Mouse (Mus musculus) heart, embryonic 12.5 days (tissue): Measurements from ENCODE around the gene Grin3b. TPM values are rescaled to one million over a fixed set of nuclear protein-coding genes. Genes with fewer than 3 reads are reported as not detected.

Source experiments
- ATAC-seq: fragments of 200-750 bp; cut with Nextera tagmentation; 2 replicates; pipeline ENCODE4 v1.8.0; 2017; ENCODE audit warnings: moderate TSS enrichment, moderate library complexity; ENCODE audit not compliant: insufficient number of reproducible peaks, low FRiP score
- H3K27ac ChIP-seq: fragments of 300-500 bp; sonication (generic); 2 replicates; pipeline ENCODE4 v1.5.1; 2016; ENCODE audit warnings: mild to moderate bottlenecking, moderate library complexity; ENCODE audit not compliant: poor library complexity, severe bottlenecking
- H3K27me3 ChIP-seq: fragments of 300-500 bp; sonication (generic); replicated peaks from 2 replicates; pipeline ENCODE4 v1.6.1; 2016; ENCODE audit warnings: mild to moderate bottlenecking, moderate library complexity
- H3K36me3 ChIP-seq: fragments of 300-500 bp; sonication (generic); 2 replicates; pipeline ENCODE4 v1.6.1; 2016; ENCODE audit warnings: mild to moderate bottlenecking, moderate library complexity
- H3K4me1 ChIP-seq: fragments of 300-500 bp; sonication (generic); replicated peaks from 2 replicates; pipeline ENCODE4 v1.6.1; 2016; ENCODE audit warnings: mild to moderate bottlenecking
- H3K4me2 ChIP-seq: fragments of 300-500 bp; sonication (generic); 2 replicates; pipeline ENCODE4 v1.6.1; 2016; ENCODE audit warnings: mild to moderate bottlenecking, moderate library complexity
- H3K4me3 ChIP-seq: fragments of 300-500 bp; sonication (generic); 2 replicates; pipeline ENCODE4 v1.5.1; 2016; ENCODE audit warnings: mild to moderate bottlenecking
- H3K9ac ChIP-seq: fragments of 300-500 bp; sonication (generic); 2 replicates; pipeline ENCODE4 v1.6.1; 2016; ENCODE audit warnings: mild to moderate bottlenecking, moderate library complexity
- H3K9me3 ChIP-seq: fragments of 300-500 bp; sonication (generic); replicated peaks from 2 replicates; pipeline ENCODE4 v1.6.1; 2016; ENCODE audit warnings: mild to moderate bottlenecking, moderate library complexity
- WGBS: fragments of 180-500 bp; shearing (Covaris S2); methylation state at CpG from one replicate; pipeline ENCODE4 v1.1.7; 2016; 5-methylcytosine and 5-hydroxymethylcytosine counted together
- polyA plus RNA-seq: library from polyadenylated mRNA; unstranded; fragments of >200 nt; fragmentation: Nextera tagmentation; extraction: Ambion mirVana; gene quantifications from 2 replicates; pipeline ENCODE4 v1.2.1, GENCODE M21; 2016

The Grin3b gene
- polyA plus RNA-seq, 1 experiment from 2014 or later, result 0.29 TPM

DNA sequence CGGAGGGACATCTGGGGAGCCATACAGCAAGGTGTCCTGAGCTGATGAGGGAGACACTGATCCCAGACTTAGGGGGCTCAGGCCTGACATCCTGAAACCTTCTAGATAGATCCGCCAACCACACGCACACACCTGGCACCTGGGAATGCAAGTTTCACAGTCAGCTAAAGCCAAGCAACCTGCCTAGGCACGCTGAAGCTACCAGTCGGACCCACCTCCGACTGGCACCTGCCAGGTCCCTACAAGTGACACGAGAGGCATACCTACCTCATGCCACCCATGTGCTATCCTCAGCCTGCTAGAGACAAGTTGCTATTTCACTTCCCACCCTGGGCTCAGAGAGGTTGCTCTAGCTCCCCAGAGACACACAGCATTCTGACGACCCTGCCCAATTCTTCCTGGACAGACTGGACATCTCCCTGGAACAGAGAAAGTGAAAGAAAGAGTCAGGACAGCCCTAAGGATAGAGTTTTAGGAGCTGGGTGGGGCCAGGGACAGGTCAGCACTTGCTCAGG lies 18.8 kb downstream of the Grin3b start:
- Histone ChIP-seq H3K36me3 (peaks cover 37% of the 10 kb centered on the region), H3K4me1 (peaks cover 48% of the 10 kb centered on the region), H3K4me3 (peak overlapping the region; percentile 82), H3K4me2 (peak overlapping the region; percentile 90), H3K9ac (peak overlapping the region; percentile 89), H3K27me3 (no peaks in the 10 kb centered on the region), H3K27ac (peak overlapping the region; percentile 94), H3K9me3 (peaks cover 12% of the 10 kb centered on the region; the same call in 1 of the 2 replicates)
- WGBS, result 27% methylated on average over 8 of the region's 8 CpGs
- ATAC-seq, result no peak

DNA sequence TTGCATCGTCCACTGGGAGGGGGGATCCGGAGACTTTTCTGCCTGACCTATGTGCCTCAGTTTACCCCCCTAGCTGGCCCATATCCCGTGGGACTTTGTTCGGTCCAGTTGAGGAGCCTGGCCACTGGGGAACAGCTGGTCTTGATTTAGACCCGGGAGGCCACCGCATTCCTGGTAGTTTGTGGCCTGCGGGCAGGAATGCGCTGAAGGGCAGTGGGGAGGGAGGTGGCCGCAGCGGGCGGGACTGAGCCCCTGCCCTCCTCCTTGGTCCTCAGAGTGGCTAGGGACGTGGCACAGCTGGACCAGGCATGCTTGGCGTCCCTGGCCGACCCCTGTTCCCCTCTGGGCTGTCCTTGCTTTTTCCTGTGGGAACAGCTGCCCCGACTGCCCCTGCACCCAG lies 19.4 kb downstream of the Grin3b start:
- H3K4me2 ChIP-seq, result peak overlapping the region; percentile 90
- peak overlapping the region; percentile 94 for H3K27ac ChIP-seq
- peaks cover 49% of the 10 kb centered on the region for H3K4me1 ChIP-seq
- H3K36me3 ChIP-seq, result peaks cover 43% of the 10 kb centered on the region
- peak overlapping the region; percentile 82 for H3K4me3 ChIP-seq
- WGBS, result 12% methylated on average over 15 of the region's 15 CpGs
- H3K27me3 ChIP-seq, result no peaks in the 10 kb centered on the region
- ATAC-seq, result no peak
- H3K9me3 ChIP-seq, result peaks cover 12% of the 10 kb centered on the region; the same call in 1 of the 2 replicates
- peak overlapping the region; percentile 89 for H3K9ac ChIP-seq

DNA sequence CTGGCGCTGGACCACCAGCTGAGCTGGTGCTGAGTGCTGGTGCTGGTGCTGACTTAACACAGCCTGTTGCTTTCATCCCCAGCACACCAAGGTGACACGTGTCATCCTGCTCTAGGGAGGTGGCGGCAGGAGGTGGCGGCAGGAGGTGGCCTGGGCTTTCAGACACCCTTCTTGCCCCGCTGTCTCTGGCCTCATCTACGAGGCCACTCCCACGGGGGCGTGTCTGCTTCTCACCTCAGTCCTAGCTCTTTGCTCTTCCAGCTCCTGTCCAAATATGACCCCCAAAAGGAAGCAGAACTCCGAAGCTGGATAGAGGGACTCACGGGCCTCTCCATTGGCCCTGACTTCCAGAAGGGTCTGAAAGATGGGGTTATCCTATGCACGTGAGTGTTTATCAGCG lies 20.6 kb downstream of the Grin3b start:
- Histone ChIP-seq H3K9me3 (peaks cover 12% of the 10 kb centered on the region; the same call in 1 of the 2 replicates), H3K4me2 (peak overlapping the region; percentile 37), H3K27me3 (no peaks in the 10 kb centered on the region), H3K27ac (no peak overlapping the region), H3K4me1 (peaks cover 43% of the 10 kb centered on the region), H3K4me3 (no peak overlapping the region), H3K36me3 (peaks cover 49% of the 10 kb centered on the region), H3K9ac (no peak overlapping the region)
- no peak for ATAC-seq
- WGBS, result 72% methylated on average over 12 of the region's 12 CpGs

DNA sequence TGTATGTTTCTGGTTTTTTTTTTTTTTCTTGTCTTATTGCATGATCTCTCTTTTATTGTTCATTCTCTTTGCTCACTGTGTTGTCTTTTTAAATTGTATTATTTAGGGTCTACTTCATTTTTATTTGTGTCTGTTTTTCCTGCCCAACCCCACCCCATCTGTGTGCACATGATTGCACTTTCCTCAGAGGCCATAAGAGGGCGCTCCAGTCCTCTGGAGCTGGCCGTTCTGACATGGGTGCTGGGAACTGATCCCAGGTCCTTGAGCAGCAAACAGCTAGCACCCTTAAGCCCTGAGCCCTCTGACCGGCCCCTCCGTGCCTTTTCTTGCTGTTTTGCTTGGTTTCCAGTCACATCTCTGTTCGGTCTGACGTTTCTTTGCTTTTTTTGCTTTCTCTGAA lies 21.0 kb downstream of the Grin3b start:
- peaks cover 12% of the 10 kb centered on the region; the same call in 1 of the 2 replicates for H3K9me3 ChIP-seq
- no peak for ATAC-seq
- no peaks in the 10 kb centered on the region for H3K27me3 ChIP-seq
- H3K4me1 ChIP-seq, result peaks cover 39% of the 10 kb centered on the region
- no peak overlapping the region for H3K27ac ChIP-seq
- no peak overlapping the region for H3K4me3 ChIP-seq
- H3K4me2 ChIP-seq, result no peak overlapping the region
- 88% methylated on average over 6 of the region's 6 CpGs for WGBS
- peaks cover 49% of the 10 kb centered on the region for H3K36me3 ChIP-seq
- H3K9ac ChIP-seq, result no peak overlapping the region

GRCm38 (mm10) chr10:79994397-79995115 lies 24.0 kb downstream of the Grin3b start:
- H3K9me3 ChIP-seq, result peaks cover 12% of the 10 kb centered on the region; the same call in 1 of the 2 replicates
- no peak for ATAC-seq
- WGBS, result 86% methylated on average over 16 of the region's 16 CpGs
- peaks cover 34% of the 10 kb centered on the region for H3K4me1 ChIP-seq
- no peak overlapping the region for H3K4me3 ChIP-seq
- H3K36me3 ChIP-seq, result peaks cover 49% of the 10 kb centered on the region
- H3K27me3 ChIP-seq, result peaks cover 12% of the 10 kb centered on the region
- no peak overlapping the region for H3K9ac ChIP-seq
- H3K27ac ChIP-seq, result no peak overlapping the region
- H3K4me2 ChIP-seq, result no peak overlapping the region

- 74% methylated on average over 1 of the region's 1 CpGs for WGBS
- Histone ChIP-seq H3K4me3 (no peak overlapping the region), H3K27ac (no peak overlapping the region; the same call in 1 of the 2 replicates), H3K4me2 (no peak overlapping the region), H3K36me3 (peaks cover 48% of the 10 kb centered on the region), H3K4me1 (peaks cover 26% of the 10 kb centered on the region), H3K9me3 (peaks cover 12% of the 10 kb centered on the region; the same call in 1 of the 2 replicates), H3K27me3 (peaks cover 16% of the 10 kb centered on the region), H3K9ac (no peak overlapping the region)
- ATAC-seq, result no peak
Observed at GRCm38 (mm10) chr10:79995636-79996035, 25.1 kb downstream of the Grin3b start.

- Histone ChIP-seq H3K27me3 (peaks cover 22% of the 10 kb centered on the region), H3K4me1 (peaks cover 20% of the 10 kb centered on the region), H3K9me3 (peaks cover 8% of the 10 kb centered on the region; the same call in 1 of the 2 replicates), H3K4me3 (peak within 1 kb of the TSS; percentile 61), H3K4me2 (peak within 1 kb of the TSS; percentile 93), H3K27ac (peak within 1 kb of the TSS; percentile 61), H3K9ac (peak within 1 kb of the TSS; percentile 75), H3K36me3 (peaks cover 40% of the 10 kb centered on the region)
- WGBS, result under 1% methylated on average over 34 of the region's 34 CpGs
- peak; percentile 88 for ATAC-seq
Observed at GRCm38 (mm10) chr10:79996272-79997033, 25.9 kb downstream of the Grin3b start, which contains the start of gene Abca7. Abca7 (plus strand) TSS chr10:79996494.

DNA sequence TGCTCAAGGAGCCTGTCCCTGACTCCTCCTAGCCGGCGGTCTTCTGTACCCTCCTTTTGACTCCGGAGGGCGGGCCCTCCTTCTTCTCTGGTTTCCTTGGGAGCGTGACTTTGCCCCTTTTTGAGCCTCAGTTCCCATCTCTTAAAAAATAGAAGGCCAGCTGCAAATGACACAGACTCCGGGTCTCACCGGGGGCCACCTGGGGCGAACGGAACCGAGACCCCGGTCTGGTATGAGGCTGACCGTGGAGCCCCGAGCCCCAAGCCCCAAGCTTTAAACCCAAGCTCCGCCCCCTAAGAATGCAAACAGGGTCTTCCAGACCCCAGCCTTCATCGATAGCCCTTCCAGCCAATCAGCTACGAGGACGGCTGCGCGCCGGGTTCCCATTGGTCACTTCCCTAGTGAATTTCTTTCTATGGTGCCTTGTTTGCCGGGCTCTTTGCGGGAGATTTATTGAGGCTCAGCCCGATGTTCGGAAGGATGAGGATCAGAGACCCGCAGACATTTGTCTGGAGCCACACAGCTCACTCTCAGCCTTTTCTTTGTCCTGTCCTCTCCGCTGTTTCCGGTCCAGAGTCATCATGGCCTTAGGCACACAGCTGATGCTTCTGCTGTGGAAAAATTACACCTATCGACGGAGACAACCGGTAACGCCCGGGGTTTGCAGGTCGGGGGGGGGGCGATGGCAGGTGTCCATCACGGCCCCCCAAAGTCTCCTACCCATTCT lies 26.7 kb downstream of the Grin3b start:
- H3K9ac ChIP-seq, result peak overlapping the region; percentile 75
- H3K27ac ChIP-seq, result peak overlapping the region; percentile 61
- peaks cover 33% of the 10 kb centered on the region for H3K36me3 ChIP-seq
- peak overlapping the region; percentile 93 for H3K4me2 ChIP-seq
- under 1% methylated on average over 35 of the region's 35 CpGs for WGBS
- H3K4me1 ChIP-seq, result peaks cover 20% of the 10 kb centered on the region
- peaks cover 29% of the 10 kb centered on the region for H3K27me3 ChIP-seq
- H3K9me3 ChIP-seq, result 0 out of 2 replicates have a peak, but pooled peaks cover 5% of the 10 kb centered on the region
- ATAC-seq, result peak; percentile 68
- peak overlapping the region; percentile 61 for H3K4me3 ChIP-seq

DNA sequence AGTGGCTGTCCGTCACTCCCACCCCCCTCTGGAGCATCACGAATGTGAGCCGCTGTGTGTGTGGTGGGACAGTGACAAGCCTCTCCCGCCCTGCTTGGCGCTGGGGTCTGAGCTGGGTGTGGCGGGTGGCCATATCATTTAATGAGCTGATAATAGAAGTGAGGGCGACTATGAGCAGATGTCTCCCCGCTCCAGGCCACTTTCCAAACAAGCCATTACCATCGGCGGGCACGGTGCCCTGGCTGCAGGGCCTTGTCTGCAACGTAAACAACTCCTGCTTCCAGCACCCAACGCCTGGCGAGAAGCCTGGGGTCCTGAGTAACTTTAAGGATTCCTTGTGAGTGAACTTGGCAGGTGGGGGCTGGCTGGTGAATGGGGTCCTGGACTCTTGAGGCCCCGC lies 27.3 kb downstream of the Grin3b start:
- Histone ChIP-seq H3K36me3 (peaks cover 27% of the 10 kb centered on the region), H3K4me2 (peak overlapping the region; percentile 93), H3K4me3 (peak overlapping the region; percentile 61), H3K27ac (no peak overlapping the region), H3K27me3 (peaks cover 35% of the 10 kb centered on the region), H3K9ac (peak overlapping the region; percentile 2; the same call in 1 of the 2 replicates), H3K4me1 (peaks cover 27% of the 10 kb centered on the region), H3K9me3 (no peaks in the 10 kb centered on the region)
- WGBS, result 8% methylated on average over 15 of the region's 15 CpGs
- ATAC-seq, result no peak

- Histone ChIP-seq H3K4me2 (no peak overlapping the region), H3K9ac (no peak overlapping the region), H3K36me3 (peaks cover under 1% of the 10 kb centered on the region; the same call in 1 of the 2 replicates), H3K9me3 (no peaks in the 10 kb centered on the region), H3K27ac (no peak overlapping the region), H3K27me3 (peaks cover 43% of the 10 kb centered on the region), H3K4me3 (no peak overlapping the region), H3K4me1 (peaks cover 34% of the 10 kb centered on the region)
- ATAC-seq, result no peak
- 75% methylated on average over 9 of the region's 9 CpGs for WGBS
Observed at GRCm38 (mm10) chr10:80001945-80002344, 31.4 kb downstream of the Grin3b start.
